Mouse (Mus musculus): Measurements from ENCODE around the gene Rnf223. TPM values are rescaled to one million over a fixed set of nuclear protein-coding genes. Genes with fewer than 3 reads are reported as not detected.

The Rnf223 gene
- total and polyA plus RNA-seq, 3 experiments = 0.07 to 0.80 (median 0.21) TPM

DNA sequence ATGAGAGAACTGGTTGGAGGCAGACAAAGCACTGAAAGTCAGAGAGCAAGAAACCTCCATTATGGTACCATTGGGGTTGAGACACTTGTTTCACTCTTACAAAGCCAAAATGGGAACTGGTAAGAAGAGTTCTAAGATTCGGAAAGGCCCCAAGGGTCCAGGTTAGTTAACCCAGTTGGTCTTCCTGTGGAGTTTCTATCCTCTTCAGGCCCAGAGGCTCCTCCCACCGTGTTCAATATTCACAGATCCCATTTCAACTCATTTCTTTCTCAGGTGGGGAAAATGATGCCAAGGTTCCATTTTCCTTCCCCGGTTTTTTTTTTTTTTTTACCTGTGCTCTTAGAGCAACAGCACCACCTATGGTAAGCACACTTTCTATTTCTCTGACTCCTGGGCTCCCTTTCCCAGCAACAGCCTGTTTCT lies 28.8 kb upstream of the Rnf223 start (continued):
- TF ChIP-seq ZKSCAN1 (IDR thresholded peaks at IDR 0.05; ENCODE audit: borderline replicate concordance, low read depth, low read length) (no peak), MAZ (IDR thresholded peaks at IDR 0.05; ENCODE audit: low read depth, low read length) (no peak), USF2 (conservative IDR thresholded peaks at IDR 0.05; ENCODE audit: low read depth, low read length) (no peak), USF1 (IDR thresholded peaks at IDR 0.05; ENCODE audit: low read depth, low read length) (no peak), ZNF384 (IDR thresholded peaks at IDR 0.05; ENCODE audit: low read depth, low read length) (peak; percentile 99), MEF2A (IDR thresholded peaks at IDR 0.05; ENCODE audit: borderline replicate concordance, low read depth, low read length) (0 out of 2 replicates have a peak, but pooled peaks have one; percentile 67)

GRCm38 (mm10) chr4:156103342-156103741 lies 27.0 kb upstream of the Rnf223 start:
- in situ Hi-C loops (cut with MboI; ENCODE audit: low pct_ligation_motif_present, low pct_unique_long_range_greater_than_20kb, low sequenced_read_pairs) (no loop called here), dilution Hi-C loops (cut with MboI; ENCODE audit: extremely low pct_ligation_motif_present, extremely low pct_unique_long_range_greater_than_20kb, low sequenced_read_pairs) (no loop called here)
- Histone ChIP-seq H3K36me3 (replicated peaks in 1 of 2; ENCODE audit: control insufficient read depth in 1 of 2, insufficient read depth in 1 of 2, low read length in 1 of 2) (no peaks in the 10 kb centered on the region), H3K9ac (ENCODE audit: insufficient read depth, low read depth) (no peak overlapping the region), H3K4me3 (replicated peaks in 1 of 3; ENCODE audit: low read depth in 2 of 3, low read length in 2 of 3, poor library complexity in 1 of 3) (no peak overlapping the region), H3K27ac (ENCODE audit: insufficient read depth, low read depth) (no peak overlapping the region), H3K9me3 (replicated peaks; ENCODE audit: low read length) (no peaks in the 10 kb centered on the region), H3K4me2 (ENCODE audit: insufficient read depth, low read depth, poor library complexity, severe bottlenecking) (no peak overlapping the region), H3K79me2 (replicated peaks; ENCODE audit: control insufficient read depth, extremely low read depth, insufficient read depth, poor library complexity, severe bottlenecking) (no peaks in the 10 kb centered on the region), H3K27me3 (replicated peaks) (no peaks in the 10 kb centered on the region), H3K4me1 (ENCODE audit: control insufficient read depth in 1 of 2, insufficient read depth in 2 of 2) (peaks cover 14 to 39% of the 10 kb centered on the region in 2 experiments)
- DNase-seq (ENCODE audit: extremely low read depth) = no peak
- TF ChIP-seq MXI1 (IDR thresholded peaks at IDR 0.05; ENCODE audit: low read depth, low read length) (no peak), JUND (conservative IDR thresholded peaks at IDR 0.05; ENCODE audit: low read depth, low read length) (no peak), IRF4 (IDR thresholded peaks at IDR 0.05; ENCODE audit: low read depth, low read length) (no peak), JUN (IDR thresholded peaks at IDR 0.05; ENCODE audit: insufficient read depth, low read depth, low read length) (no peak), POLR2AphosphoS2 (IDR thresholded peaks at IDR 0.05; ENCODE audit: low read depth, low read length) (no peak), CTCF (conservative IDR thresholded peaks at IDR 0.05 in 1 of 2, IDR thresholded peaks at IDR 0.05 in 1 of 2; ENCODE audit: low read depth in 2 of 2, low read length in 2 of 2) (no peak), MAX (IDR thresholded peaks at IDR 0.05; ENCODE audit: low read length) (no peak), MAZ (IDR thresholded peaks at IDR 0.05; ENCODE audit: low read depth, low read length) (no peak), MYC (IDR thresholded peaks at IDR 0.05; ENCODE audit: low read depth, low read length) (no peak), KAT2A (IDR thresholded peaks at IDR 0.05; ENCODE audit: insufficient replicate concordance, low read length) (no peak), NELFE (IDR thresholded peaks at IDR 0.05; ENCODE audit: low read depth, low read length) (no peak), MAFK (IDR thresholded peaks at IDR 0.05; ENCODE audit: insufficient replicate concordance, low read length) (no peak), ZKSCAN1 (IDR thresholded peaks at IDR 0.05; ENCODE audit: borderline replicate concordance, low read depth, low read length) (no peak), ELF1 (IDR thresholded peaks at IDR 0.05; ENCODE audit: low read depth, low read length) (no peak)
